Mouse (Mus musculus): ENCODE data around the gene Zfhx3. TPM values are rescaled to one million over a fixed set of nuclear protein-coding genes. Genes with fewer than 3 reads are reported as not detected.

Gene Zfhx3
- polyA plus RNA-seq, 2 experiments = 0.25 to 0.65 TPM

DNA sequence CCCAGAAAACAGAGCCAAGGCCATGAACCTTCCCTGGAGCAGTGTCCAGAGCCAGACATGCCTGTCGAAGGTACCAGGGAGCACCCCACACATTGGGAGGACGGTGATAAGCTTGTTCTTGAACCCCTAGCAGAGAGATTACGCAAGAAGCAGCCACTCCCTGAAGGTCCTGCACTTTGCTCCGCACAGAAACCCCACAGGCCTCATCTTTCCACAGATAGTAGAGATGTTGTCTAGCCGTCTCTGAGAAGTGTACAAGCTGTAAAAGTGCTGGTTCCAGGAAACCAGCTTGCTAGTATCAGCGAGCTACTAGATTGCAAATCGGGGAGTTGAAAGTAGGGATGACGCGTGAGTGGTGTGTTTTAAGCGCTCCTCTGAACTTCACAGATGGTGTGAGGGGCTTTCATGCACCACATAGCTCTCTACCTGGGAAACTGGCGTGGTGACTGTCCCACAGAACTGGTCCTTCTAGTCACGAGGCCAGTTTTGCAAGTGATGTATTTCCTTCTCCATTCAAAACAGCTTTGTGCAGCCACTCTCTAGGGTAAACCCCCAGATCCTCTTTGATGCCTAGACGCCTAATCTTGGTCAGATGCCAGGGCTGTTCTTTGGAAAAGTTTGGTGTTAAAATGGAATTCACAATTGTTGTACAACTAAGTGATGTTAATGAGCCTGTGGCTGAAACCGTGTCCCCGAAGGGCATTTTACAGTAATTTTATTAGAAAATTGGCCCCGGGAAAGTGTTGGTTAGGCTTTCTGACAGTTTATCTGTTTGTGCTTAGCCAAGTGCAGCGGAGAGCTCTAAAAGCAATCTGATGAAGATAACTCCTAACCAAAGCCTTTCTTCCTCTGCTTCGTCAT, 993.6 kb downstream of the Zfhx3 start:
- H3K9ac ChIP-seq (replicated peaks) = no peak overlapping the region
- TF ChIP-seq CTCF (IDR thresholded peaks at IDR 0.05; ENCODE audit: low read depth) (no peak), EP300 (IDR thresholded peaks at IDR 0.05; ENCODE audit: low read depth) (no peak)
- H3K4me2 ChIP-seq (ENCODE audit: low read depth) = no peak overlapping the region
- no peak overlapping the region for H3K27ac ChIP-seq
- 46% methylated on average over 18 of the region's 18 CpGs for WGBS (ENCODE audit: insufficient replicate concordance)
- H3K4me1 ChIP-seq (replicated peaks; ENCODE audit: control insufficient read depth in 2 of 2, insufficient read depth in 2 of 2, low read length in 1 of 2) = no peaks in the 10 kb centered on the region; a peak in 1 of 4 replicates
- H3K4me3 ChIP-seq (ENCODE audit: insufficient read depth in 1 of 2, low read depth in 2 of 2, low read length in 2 of 2) = no peak overlapping the region
- no peaks in the 10 kb centered on the region for H3K27me3 ChIP-seq (ENCODE audit: control insufficient read depth, insufficient read depth, low read length)
- H3K36me3 ChIP-seq (replicated peaks; ENCODE audit: control insufficient read depth, insufficient read depth, low read depth) = no peaks in the 10 kb centered on the region
- no peak for ATAC-seq (ENCODE audit: insufficient read depth)
- H3K9me3 ChIP-seq (ENCODE audit: control insufficient read depth, low read length) = no peaks in the 10 kb centered on the region
- no peak for DNase-seq (ENCODE audit: low read depth in 3 of 3, low spot score in 3 of 3)

DNA sequence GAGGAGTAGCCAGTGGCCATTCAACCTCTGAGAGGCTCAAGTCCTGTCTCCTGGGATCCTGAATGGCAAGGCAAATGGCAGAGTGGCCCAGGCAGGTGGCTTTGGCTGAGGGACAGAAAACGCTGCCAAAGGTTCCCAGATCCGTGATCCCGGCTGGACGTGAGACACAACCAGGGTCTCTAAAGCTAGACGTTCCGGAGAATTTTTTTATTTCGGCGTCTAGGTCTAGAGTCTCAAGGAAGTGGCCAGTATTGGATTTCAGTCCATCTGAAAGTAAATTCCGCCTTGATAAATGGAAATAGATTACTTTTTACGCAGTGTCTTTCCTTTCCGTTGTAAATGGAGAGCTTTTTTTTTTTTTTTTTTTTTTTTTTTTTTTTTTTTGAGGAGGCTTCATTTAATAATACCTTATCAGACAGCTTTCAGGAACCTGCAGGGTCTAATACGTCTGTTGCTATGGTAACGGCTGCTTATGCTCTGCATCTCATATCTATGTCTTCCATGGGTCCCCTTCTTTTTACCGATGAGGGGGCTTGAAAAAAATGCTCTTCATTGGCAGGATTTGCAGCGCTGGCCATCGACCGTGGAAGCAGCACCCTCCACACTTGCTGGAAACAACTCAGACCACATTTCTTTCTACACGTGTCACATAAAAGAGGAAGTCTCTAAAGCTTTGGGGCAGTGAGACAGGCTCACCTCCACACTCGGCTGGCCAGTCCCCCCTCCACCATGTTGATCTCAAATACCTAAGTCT, 994.4 kb downstream of the Zfhx3 start:
- H3K27ac ChIP-seq = no peak overlapping the region
- H3K9ac ChIP-seq (replicated peaks) = no peak overlapping the region
- H3K4me3 ChIP-seq (ENCODE audit: insufficient read depth in 1 of 2, low read depth in 2 of 2, low read length in 2 of 2) = no peak overlapping the region
- TF ChIP-seq EP300 (IDR thresholded peaks at IDR 0.05; ENCODE audit: low read depth) (no peak), CTCF (IDR thresholded peaks at IDR 0.05; ENCODE audit: low read depth) (no peak)
- 53% methylated on average over 19 of the region's 19 CpGs for WGBS (ENCODE audit: insufficient replicate concordance)
- no peak overlapping the region for H3K4me2 ChIP-seq (ENCODE audit: low read depth)
- no peaks in the 10 kb centered on the region; a peak in 1 of 4 replicates for H3K4me1 ChIP-seq (replicated peaks; ENCODE audit: control insufficient read depth in 2 of 2, insufficient read depth in 2 of 2, low read length in 1 of 2)
- H3K36me3 ChIP-seq (replicated peaks; ENCODE audit: control insufficient read depth, insufficient read depth, low read depth) = no peaks in the 10 kb centered on the region
- no peaks in the 10 kb centered on the region for H3K27me3 ChIP-seq (ENCODE audit: control insufficient read depth, insufficient read depth, low read length)
- H3K9me3 ChIP-seq (ENCODE audit: control insufficient read depth, low read length) = no peaks in the 10 kb centered on the region
- ATAC-seq (ENCODE audit: insufficient read depth) (no peak), DNase-seq (ENCODE audit: low read depth in 3 of 3, low spot score in 3 of 3) (no peak)

DNA sequence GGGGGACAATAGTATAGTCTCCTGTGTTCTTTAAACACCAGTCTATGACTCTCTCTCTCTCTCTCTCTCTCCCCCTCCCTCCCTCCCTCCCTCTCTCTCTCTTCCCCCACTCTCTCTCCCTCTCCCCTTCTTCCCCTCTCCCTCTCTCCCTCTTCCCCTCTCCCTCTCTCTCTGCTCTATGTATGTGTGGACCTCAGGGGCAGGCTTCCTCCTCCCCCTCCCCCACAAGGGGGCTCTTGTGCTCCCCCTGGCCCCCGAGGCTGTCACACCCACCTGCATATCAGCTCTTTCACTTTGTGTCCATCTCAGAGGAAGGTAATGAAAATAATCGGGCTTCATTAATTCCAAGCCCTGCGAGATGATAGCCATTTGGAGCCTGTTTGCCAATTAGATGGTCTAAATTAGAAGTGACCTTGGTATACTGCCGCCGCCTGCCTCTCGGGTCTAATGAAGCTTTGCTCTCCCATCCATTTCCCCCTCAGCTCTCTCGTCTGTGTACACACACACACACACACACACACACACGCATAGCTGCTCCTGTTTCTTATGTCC, 995.5 kb downstream of the Zfhx3 start:
- H3K9me3 ChIP-seq (ENCODE audit: control insufficient read depth, low read length) = no peaks in the 10 kb centered on the region
- TF ChIP-seq CTCF (IDR thresholded peaks at IDR 0.05; ENCODE audit: low read depth) = no peak
- no peaks in the 10 kb centered on the region; a peak in 1 of 4 replicates for H3K4me1 ChIP-seq (replicated peaks; ENCODE audit: control insufficient read depth in 2 of 2, insufficient read depth in 2 of 2, low read length in 1 of 2)
- ATAC-seq (ENCODE audit: insufficient read depth) = no peak
- no peak overlapping the region for H3K4me2 ChIP-seq (ENCODE audit: low read depth)
- no peaks in the 10 kb centered on the region for H3K27me3 ChIP-seq (ENCODE audit: control insufficient read depth, insufficient read depth, low read length)
- no peak overlapping the region for H3K4me3 ChIP-seq (ENCODE audit: insufficient read depth in 1 of 2, low read depth in 2 of 2, low read length in 2 of 2)
- H3K9ac ChIP-seq (replicated peaks) = no peak overlapping the region
- no peaks in the 10 kb centered on the region for H3K36me3 ChIP-seq (replicated peaks; ENCODE audit: control insufficient read depth, insufficient read depth, low read depth)
- DNase-seq (ENCODE audit: low read depth in 3 of 3, low spot score in 3 of 3) = no peak
- 59% methylated on average over 8 of the region's 8 CpGs for WGBS (ENCODE audit: insufficient replicate concordance)
- H3K27ac ChIP-seq = no peak overlapping the region

DNA sequence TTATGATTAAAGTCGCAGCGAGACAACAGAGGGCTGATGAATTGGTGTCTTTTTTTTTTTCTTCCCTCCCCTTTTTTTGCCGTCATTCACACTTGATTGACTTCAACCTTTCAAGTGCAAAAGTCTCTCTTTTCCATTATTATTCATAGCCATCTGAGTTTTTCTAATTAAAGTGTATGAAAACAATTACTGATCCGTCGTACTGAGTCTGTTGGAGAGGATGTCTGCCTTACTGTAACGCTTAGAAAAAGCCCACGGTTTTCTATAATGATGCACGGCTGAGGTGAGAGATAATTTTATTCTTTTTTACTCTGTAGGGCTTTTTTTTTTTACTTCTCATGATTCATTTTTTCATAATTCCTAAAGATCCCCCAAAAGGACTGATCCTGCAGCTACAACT, 1000.2 kb downstream of the Zfhx3 start:
- no peaks in the 10 kb centered on the region for H3K4me1 ChIP-seq (replicated peaks; ENCODE audit: control insufficient read depth in 2 of 2, insufficient read depth in 2 of 2, low read length in 1 of 2)
- ATAC-seq (ENCODE audit: insufficient read depth) (no peak), DNase-seq (ENCODE audit: low read depth in 3 of 3, low spot score in 3 of 3) (no peak)
- H3K27me3 ChIP-seq (ENCODE audit: control insufficient read depth, insufficient read depth, low read length) = no peaks in the 10 kb centered on the region
- TF ChIP-seq EP300 (IDR thresholded peaks at IDR 0.05; ENCODE audit: low read depth) (no peak), CTCF (IDR thresholded peaks at IDR 0.05; ENCODE audit: low read depth) (no peak)
- no peak overlapping the region for H3K27ac ChIP-seq
- H3K9me3 ChIP-seq (ENCODE audit: control insufficient read depth, low read length) = no peaks in the 10 kb centered on the region; the same call in 1 of the 2 replicates
- H3K36me3 ChIP-seq (replicated peaks; ENCODE audit: control insufficient read depth, insufficient read depth, low read depth) = no peaks in the 10 kb centered on the region
- H3K4me3 ChIP-seq (ENCODE audit: insufficient read depth in 1 of 2, low read depth in 2 of 2, low read length in 2 of 2) = no peak overlapping the region
- no peak overlapping the region for H3K9ac ChIP-seq (replicated peaks)
- H3K4me2 ChIP-seq (ENCODE audit: low read depth) = no peak overlapping the region
- WGBS (ENCODE audit: insufficient replicate concordance) = 72% methylated on average over 8 of the region's 8 CpGs

DNA sequence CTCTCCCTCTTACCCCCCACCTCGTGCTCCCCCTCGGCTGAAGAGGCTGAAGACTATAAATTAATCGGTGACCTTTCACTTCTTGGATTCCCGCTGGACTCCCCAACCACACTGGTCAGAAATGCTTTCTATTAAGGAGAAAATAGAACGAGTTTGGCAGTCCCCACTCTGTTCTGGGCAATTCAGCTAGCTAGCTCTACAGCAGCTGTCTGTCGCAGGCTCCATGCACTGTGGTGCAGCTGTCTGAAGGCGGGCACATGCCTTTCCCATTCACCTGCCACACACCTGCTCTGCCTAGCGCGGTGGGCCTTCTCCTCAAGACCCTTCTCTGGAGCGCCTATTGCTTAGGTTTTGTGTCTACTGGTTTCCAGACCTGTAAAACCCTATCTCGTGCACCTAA, 1000.7 kb downstream of the Zfhx3 start:
- H3K9ac ChIP-seq (replicated peaks) = no peak overlapping the region
- DNase-seq (ENCODE audit: low read depth in 3 of 3, low spot score in 3 of 3) (no peak), ATAC-seq (ENCODE audit: insufficient read depth) (no peak)
- TF ChIP-seq EP300 (IDR thresholded peaks at IDR 0.05; ENCODE audit: low read depth) = no peak
- no peak for TF ChIP-seq CTCF (IDR thresholded peaks at IDR 0.05; ENCODE audit: low read depth)
- no peak overlapping the region for H3K4me2 ChIP-seq (ENCODE audit: low read depth)
- no peak overlapping the region for H3K27ac ChIP-seq
- H3K9me3 ChIP-seq (ENCODE audit: control insufficient read depth, low read length) = no peaks in the 10 kb centered on the region; the same call in 1 of the 2 replicates
- H3K27me3 ChIP-seq (ENCODE audit: control insufficient read depth, insufficient read depth, low read length) = no peaks in the 10 kb centered on the region
- 74% methylated on average over 11 of the region's 11 CpGs for WGBS (ENCODE audit: insufficient replicate concordance)
- H3K36me3 ChIP-seq (replicated peaks; ENCODE audit: control insufficient read depth, insufficient read depth, low read depth) = no peaks in the 10 kb centered on the region
- H3K4me1 ChIP-seq (replicated peaks; ENCODE audit: control insufficient read depth in 2 of 2, insufficient read depth in 2 of 2, low read length in 1 of 2) = no peaks in the 10 kb centered on the region
- H3K4me3 ChIP-seq (ENCODE audit: insufficient read depth in 1 of 2, low read depth in 2 of 2, low read length in 2 of 2) = no peak overlapping the region

Measured in liver, embryonic 14.5 days (tissue).